Mouse (Mus musculus) heart, adult 8-10 months (tissue): ENCODE measurements at regions not wholly inside any gene's neighbourhood (a gene's known extent, or its start where the extent isn't known, plus 50 kb on each side); places are given as distances from the start of the nearest gene placed in this dataset.

Experiments used
- DNase-seq: peaks from one replicate; pipeline ENCODE4 v3.0.0; 2022; ENCODE audit warnings: low spot score

GRCm38 (mm10) chr13:118193951-118194696 is 192.3 kb upstream of the B430218F22Rik start:
- no peak for DNase-seq

- DNase-seq: no peak
Measured at GRCm38 (mm10) chr13:118208146-118208545, 178.3 kb upstream of the B430218F22Rik start.

- DNase-seq: peak; percentile 1
Measured at GRCm38 (mm10) chr13:118227354-118227753, 159.1 kb upstream of the B430218F22Rik start.

- DNase-seq: no peak
Measured at GRCm38 (mm10) chr13:118237968-118238367, 148.5 kb upstream of the B430218F22Rik start.

- no peak for DNase-seq
Measured at GRCm38 (mm10) chr13:118244680-118245079, 141.8 kb upstream of the B430218F22Rik start.

- no peak for DNase-seq
Measured at GRCm38 (mm10) chr13:118245546-118245945, 140.9 kb upstream of the B430218F22Rik start.

GRCm38 (mm10) chr13:118259606-118260005 is 126.8 kb upstream of the B430218F22Rik start:
- no peak for DNase-seq

- no peak for DNase-seq
Measured at GRCm38 (mm10) chr13:118262971-118263370, 123.5 kb upstream of the B430218F22Rik start.

GRCm38 (mm10) chr13:118265763-118266520 is 120.5 kb upstream of the B430218F22Rik start:
- DNase-seq: no peak

- DNase-seq: no peak
Measured at GRCm38 (mm10) chr13:118272904-118273303, 113.5 kb upstream of the B430218F22Rik start.

- no peak for DNase-seq
Measured at GRCm38 (mm10) chr13:118280956-118281355, 105.5 kb upstream of the B430218F22Rik start.

- DNase-seq: no peak
Measured at GRCm38 (mm10) chr13:118293728-118294127, 92.7 kb upstream of the B430218F22Rik start.

- DNase-seq: no peak
Measured at GRCm38 (mm10) chr13:118310080-118310479, 76.3 kb upstream of the B430218F22Rik start.

- no peak for DNase-seq
Measured at GRCm38 (mm10) chr13:118313676-118314075, 72.8 kb upstream of the B430218F22Rik start.
